Mouse (Mus musculus): ENCODE results near the gene Gk5. TPM values are rescaled to one million over a fixed set of nuclear protein-coding genes. Genes with fewer than 3 reads are reported as not detected.
"Not testable (repeated sequence)": the region's sequence is repeated elsewhere in the genome, so short reads cannot be mapped to it uniquely, and the experiment has no call there.

The Gk5 gene
- 6.2 and 6.8 TPM in 2 replicates for polyA plus RNA-seq (2015; fragmentation: Nextera tagmentation; extraction: Ambion mirVana)

DNA sequence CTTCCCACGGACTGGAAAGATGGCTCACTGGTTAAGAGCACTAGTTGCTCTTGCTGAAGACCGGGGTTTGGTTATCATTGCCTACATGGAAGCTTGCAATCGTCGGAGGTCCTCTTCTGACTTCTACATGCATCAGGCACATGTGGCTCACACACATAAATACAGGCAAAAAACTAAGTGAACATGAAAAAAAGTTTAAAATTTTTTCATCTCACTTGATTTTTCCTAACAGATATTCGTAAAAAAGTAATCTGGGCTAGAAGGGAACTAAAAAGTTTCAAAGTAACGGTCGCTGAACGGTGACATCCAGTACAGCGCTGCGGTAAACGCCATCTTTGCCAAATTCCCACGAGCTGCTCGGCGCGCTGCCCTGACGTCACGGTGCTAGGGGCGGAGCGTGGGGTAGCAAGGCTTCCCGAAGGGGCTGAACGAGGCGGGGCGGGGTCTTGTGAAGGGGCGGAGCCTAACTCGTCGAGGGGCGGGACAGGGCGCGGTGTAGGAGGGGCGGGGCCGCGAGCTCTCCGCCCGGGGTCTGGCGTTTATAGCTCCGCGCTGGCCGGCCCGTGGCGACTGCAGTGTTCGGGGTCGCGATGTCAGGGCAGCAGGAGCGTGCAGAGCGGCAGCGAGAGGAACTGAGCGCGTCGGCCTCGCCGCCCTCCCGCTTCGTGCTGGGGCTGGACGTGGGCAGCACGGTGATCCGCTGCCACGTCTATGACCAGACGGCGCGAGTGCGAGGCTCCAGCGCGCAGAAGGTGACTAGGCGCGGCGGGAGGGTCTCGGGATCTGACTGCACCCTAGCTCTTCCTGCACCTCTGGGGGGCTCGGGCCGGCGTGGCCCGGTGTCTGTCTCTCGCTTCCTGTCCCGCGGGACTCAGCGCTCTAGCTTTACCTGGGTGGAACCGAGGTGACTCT lies at the start of gene Gk5:
Gene Gk5, plus strand, starts transcription at position 502 of the 912 bp plus-strand sequence.
- Histone ChIP-seq H3K9ac (peak within 1 kb of the TSS; percentile 79), H3K36me3 (no peaks in the 10 kb centered on the region), H3K27ac (peak within 1 kb of the TSS; percentile 55; the same call in 1 of the 2 replicates), H3K9me3 (no peaks in the 10 kb centered on the region), H3K4me1 (peaks cover 12% of the 10 kb centered on the region; the same call in 1 of the 2 replicates), H3K27me3 (no peaks in the 10 kb centered on the region), H3K4me3 (peak within 1 kb of the TSS; percentile 74), H3K4me2 (peak within 1 kb of the TSS; percentile 76)
- ATAC-seq (ENCODE audit: insufficient number of reproducible peaks, insufficient read depth, low FRiP score, low TSS enrichment, low read depth) = peak; percentile 94
- WGBS = 1% methylated on average over 76 of the region's 76 CpGs

DNA sequence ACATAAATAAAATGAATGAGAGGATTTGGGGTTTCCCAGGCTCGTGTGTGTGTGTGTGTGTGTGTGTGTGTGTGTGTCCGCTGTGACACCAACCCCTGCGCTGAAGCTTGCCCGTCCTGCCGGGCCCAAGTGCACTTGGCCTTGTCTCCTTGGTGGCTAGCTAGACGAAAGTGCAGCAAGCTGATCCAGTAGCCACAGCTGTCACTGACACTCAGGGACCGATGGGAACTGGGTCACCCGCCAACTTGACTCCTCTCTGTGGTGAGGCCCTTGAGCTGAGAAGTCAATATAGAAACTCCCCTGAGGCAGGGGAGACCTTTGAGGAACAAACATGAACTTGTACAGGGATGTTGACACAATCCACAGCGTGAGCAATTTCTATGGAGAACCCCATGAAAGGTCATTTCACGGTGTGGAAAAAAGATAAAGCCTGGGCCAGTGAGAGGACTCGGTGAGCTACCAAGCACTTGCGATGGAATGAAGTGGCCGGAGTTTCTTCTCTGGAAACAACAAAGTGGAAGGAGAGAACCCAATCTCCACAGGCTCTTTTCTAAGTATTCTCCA lies 40.3 kb upstream of the Gk5 start:
- Histone ChIP-seq H3K4me2 (no peak overlapping the region), H3K27ac (no peak overlapping the region), H3K27me3 (no peaks in the 10 kb centered on the region), H3K9ac (no peak overlapping the region), H3K4me3 (no peak overlapping the region), H3K36me3 (no peaks in the 10 kb centered on the region), H3K4me1 (no peaks in the 10 kb centered on the region), H3K9me3 (no peaks in the 10 kb centered on the region)
- no peak for ATAC-seq (ENCODE audit: insufficient number of reproducible peaks, insufficient read depth, low FRiP score, low TSS enrichment, low read depth)
- 91% methylated on average over 13 of the region's 13 CpGs for WGBS

DNA sequence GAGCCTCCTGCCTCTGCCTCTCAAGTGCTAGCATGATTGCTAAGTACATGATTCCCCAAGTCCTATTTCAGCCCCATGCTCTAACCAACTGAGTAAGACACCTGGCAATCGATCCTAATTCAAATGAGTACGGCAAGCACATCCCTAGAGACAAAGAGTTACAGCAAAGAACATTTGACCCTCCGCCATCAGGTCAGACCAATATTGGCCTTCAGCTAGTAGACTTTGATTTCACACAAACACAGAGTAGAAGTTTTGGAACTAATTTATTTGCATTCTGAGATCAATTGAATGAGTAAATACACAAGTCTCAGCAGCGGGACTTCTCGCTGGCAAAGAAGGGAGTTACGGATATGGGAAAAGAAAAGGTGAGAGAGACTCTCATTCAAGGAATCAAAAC lies 33.9 kb upstream of the Gk5 start:
- Histone ChIP-seq H3K9ac (no peak overlapping the region), H3K4me2 (no peak overlapping the region), H3K27me3 (no peaks in the 10 kb centered on the region), H3K36me3 (no peaks in the 10 kb centered on the region), H3K9me3 (no peaks in the 10 kb centered on the region), H3K4me3 (no peak overlapping the region), H3K4me1 (no peaks in the 10 kb centered on the region), H3K27ac (no peak overlapping the region)
- no peak for ATAC-seq (ENCODE audit: insufficient number of reproducible peaks, insufficient read depth, low FRiP score, low TSS enrichment, low read depth)
- 85% methylated on average over 6 of the region's 6 CpGs for WGBS

DNA sequence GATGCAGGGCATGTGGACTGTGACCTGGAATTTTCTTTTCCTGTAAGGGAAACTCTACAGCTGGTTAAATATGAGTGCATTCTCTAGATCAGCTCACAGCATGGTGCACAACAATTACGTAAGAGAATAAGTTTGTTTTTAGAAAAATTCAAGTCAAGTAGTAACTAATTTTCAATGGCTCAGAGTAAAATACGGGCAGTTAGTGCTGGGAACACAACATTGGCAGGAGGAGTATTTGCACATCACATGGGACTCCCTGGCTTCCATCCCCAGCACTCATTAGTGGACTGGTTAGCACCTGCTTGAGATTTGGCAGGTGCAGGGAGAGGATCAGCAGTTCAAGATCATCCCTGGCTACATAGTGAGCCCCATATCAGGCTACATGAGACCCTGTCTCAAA lies 31.5 kb upstream of the Gk5 start:
- Histone ChIP-seq H3K4me3 (no peak overlapping the region), H3K27me3 (no peaks in the 10 kb centered on the region), H3K4me1 (no peaks in the 10 kb centered on the region), H3K36me3 (no peaks in the 10 kb centered on the region), H3K27ac (no peak overlapping the region), H3K9me3 (no peaks in the 10 kb centered on the region), H3K9ac (no peak overlapping the region), H3K4me2 (no peak overlapping the region)
- ATAC-seq (ENCODE audit: insufficient number of reproducible peaks, insufficient read depth, low FRiP score, low TSS enrichment, low read depth) = no peak
- 87% methylated on average over 2 of the region's 2 CpGs for WGBS

DNA sequence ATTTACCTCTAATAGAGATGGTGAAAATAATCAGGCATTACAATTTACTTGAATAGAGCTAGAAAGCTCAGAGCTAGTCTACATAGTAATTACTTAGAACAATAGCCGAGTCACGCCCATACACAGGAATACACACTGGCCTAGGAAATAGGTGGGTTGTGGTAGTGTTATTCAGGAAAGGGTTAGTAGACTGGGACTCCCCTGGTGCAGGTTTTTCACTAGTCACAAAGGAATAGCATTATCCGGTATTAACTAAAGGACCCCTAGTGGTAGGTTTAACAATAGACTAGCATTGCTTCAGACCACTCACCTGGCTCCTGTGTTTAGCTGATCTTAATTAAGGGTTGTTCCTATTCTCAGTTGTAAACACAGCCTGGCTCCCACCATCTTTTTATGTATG lies 30.7 kb upstream of the Gk5 start:
- H3K27me3 ChIP-seq; H3K4me3 ChIP-seq; H3K27ac ChIP-seq; H3K4me1 ChIP-seq; H3K4me2 ChIP-seq; H3K36me3 ChIP-seq; ATAC-seq (ENCODE audit: insufficient number of reproducible peaks, insufficient read depth, low FRiP score, low TSS enrichment, low read depth); H3K9me3 ChIP-seq; H3K9ac ChIP-seq: not testable (repeated sequence)
- 81% methylated on average over 3 of the region's 3 CpGs for WGBS

DNA sequence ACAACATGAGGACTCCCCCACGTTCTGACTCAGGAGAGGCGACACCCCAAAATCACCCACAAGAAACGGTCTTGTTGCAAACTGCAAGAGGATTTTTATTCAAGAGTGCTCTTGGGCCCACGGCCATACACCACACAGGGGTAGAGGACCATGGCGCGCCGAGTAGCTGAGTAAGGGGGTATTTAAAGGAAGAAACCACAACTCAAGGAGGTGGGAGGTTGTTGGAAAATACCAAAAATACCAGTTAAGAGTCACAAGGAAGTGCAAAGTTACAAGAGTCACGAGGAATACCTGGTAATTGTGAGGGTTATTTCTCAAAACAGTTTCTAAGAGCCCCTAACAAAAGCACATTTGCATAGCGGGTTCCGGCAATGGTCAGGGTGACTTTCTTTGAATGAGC lies 26.5 kb upstream of the Gk5 start:
- H3K27ac ChIP-seq; ATAC-seq (ENCODE audit: insufficient number of reproducible peaks, insufficient read depth, low FRiP score, low TSS enrichment, low read depth); H3K27me3 ChIP-seq; H3K4me1 ChIP-seq; H3K36me3 ChIP-seq; H3K9me3 ChIP-seq; H3K4me2 ChIP-seq; H3K9ac ChIP-seq; H3K4me3 ChIP-seq: not testable (repeated sequence)
- 90% methylated on average over 10 of the region's 10 CpGs for WGBS

DNA sequence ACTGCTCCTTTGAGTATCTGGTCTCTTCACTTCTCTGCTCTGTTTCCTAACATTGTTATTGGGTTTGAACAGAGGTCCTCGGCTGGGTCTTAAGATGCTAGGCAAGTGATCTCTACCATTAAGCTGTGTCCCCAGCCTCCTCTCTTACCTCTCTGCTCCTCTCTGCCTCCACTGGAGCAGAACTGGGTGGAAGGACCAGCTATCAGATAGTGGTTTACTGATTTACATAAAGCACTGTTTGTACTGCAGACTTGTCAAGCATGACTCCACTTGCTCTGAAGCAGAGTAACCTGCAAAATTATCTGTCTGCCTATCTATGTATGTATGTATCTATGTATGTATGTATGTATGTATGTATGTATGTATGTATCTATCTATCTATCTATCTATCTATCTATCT lies 25.9 kb upstream of the Gk5 start:
- Histone ChIP-seq H3K4me1 (no peaks in the 10 kb centered on the region), H3K4me2 (no peak overlapping the region), H3K9me3 (peaks cover 9% of the 10 kb centered on the region), H3K27me3 (no peaks in the 10 kb centered on the region), H3K4me3 (no peak overlapping the region), H3K27ac (no peak overlapping the region), H3K36me3 (no peaks in the 10 kb centered on the region), H3K9ac (no peak overlapping the region)
- no peak for ATAC-seq (ENCODE audit: insufficient number of reproducible peaks, insufficient read depth, low FRiP score, low TSS enrichment, low read depth)
- 89% methylated on average over 1 of the region's 1 CpGs for WGBS

DNA sequence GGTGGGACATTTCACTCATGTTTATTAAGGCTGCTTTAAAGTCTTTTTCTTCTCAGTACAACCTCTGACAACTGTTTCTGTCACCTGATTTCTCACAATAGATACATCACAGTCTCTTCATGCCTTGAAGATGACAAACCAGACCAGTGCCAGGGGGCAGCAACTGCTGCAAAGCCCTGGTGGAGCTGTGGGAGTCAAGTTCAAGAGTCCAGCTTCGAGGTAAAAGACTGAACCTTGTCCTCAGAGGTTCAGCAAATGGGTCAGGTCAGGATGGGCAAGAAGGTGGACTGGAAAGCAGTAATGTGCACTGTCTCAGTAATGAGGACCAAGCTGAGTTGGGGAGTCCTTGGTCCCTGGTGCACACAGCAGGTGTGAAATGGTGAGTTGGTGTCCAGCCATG lies 24.8 kb upstream of the Gk5 start:
- no peak for ATAC-seq (ENCODE audit: insufficient number of reproducible peaks, insufficient read depth, low FRiP score, low TSS enrichment, low read depth)
- 43% methylated on average over 1 of the region's 1 CpGs for WGBS
- no peaks in the 10 kb centered on the region for H3K36me3 ChIP-seq

DNA sequence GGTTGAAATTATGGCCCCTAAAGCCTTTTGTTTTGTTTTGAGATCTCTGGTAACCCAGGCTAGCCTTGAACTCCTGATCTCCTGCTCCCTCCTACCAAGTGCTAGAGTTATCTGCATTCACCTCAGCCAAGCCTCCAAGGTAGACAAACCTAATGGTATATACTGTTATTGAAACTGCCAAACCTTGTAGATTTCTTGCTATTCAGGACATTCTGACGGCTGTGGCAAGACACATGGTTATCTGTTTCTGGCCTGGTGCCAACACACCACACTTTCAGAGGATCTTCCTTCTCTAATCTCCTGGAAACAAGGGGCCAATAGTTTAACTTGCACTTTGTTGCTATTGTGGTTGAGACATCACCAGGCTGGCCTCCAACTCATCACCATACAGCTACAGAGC lies 24.0 kb upstream of the Gk5 start:
- Histone ChIP-seq H3K4me1 (no peaks in the 10 kb centered on the region), H3K4me2 (no peak overlapping the region), H3K36me3 (no peaks in the 10 kb centered on the region), H3K27ac (no peak overlapping the region), H3K4me3 (no peak overlapping the region), H3K9ac (no peak overlapping the region), H3K27me3 (no peaks in the 10 kb centered on the region), H3K9me3 (peaks cover 26% of the 10 kb centered on the region)
- ATAC-seq (ENCODE audit: insufficient number of reproducible peaks, insufficient read depth, low FRiP score, low TSS enrichment, low read depth) = no peak
- WGBS = 79% methylated on average over 1 of the region's 1 CpGs

More for the DNA sequence above, 24.8 kb upstream of the Gk5 start:
- Histone ChIP-seq H3K4me2 (no peak overlapping the region), H3K27me3 (no peaks in the 10 kb centered on the region), H3K27ac (no peak overlapping the region), H3K4me3 (no peak overlapping the region), H3K4me1 (no peaks in the 10 kb centered on the region), H3K9me3 (peaks cover 17% of the 10 kb centered on the region), H3K9ac (no peak overlapping the region)

DNA sequence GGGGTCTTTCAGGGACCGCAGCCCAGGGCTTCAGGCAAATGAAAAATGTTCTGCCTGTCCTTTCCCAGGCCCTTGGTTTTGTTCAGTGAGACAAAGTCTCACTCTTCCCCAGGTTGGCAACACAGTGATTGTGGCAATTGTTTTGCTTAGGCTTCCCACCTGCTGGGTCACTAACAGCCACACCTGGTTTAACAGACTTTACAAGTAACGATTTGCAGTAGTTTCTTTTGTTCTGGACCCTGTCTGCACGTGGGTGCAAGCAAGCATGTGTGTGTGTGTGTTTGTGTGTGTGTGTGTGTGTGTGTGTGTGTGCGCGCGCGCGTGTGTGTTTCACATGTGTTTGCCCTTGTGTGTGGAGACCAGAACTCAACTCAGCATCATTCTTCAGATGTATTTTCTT lies 16.3 kb upstream of the Gk5 start:
- Histone ChIP-seq H3K9ac (no peak overlapping the region), H3K4me3 (no peak overlapping the region), H3K9me3 (peaks cover 24% of the 10 kb centered on the region), H3K4me1 (no peaks in the 10 kb centered on the region), H3K36me3 (no peaks in the 10 kb centered on the region), H3K27ac (no peak overlapping the region), H3K27me3 (no peaks in the 10 kb centered on the region), H3K4me2 (no peak overlapping the region)
- WGBS = 87% methylated on average over 8 of the region's 8 CpGs
- no peak for ATAC-seq (ENCODE audit: insufficient number of reproducible peaks, insufficient read depth, low FRiP score, low TSS enrichment, low read depth)

DNA sequence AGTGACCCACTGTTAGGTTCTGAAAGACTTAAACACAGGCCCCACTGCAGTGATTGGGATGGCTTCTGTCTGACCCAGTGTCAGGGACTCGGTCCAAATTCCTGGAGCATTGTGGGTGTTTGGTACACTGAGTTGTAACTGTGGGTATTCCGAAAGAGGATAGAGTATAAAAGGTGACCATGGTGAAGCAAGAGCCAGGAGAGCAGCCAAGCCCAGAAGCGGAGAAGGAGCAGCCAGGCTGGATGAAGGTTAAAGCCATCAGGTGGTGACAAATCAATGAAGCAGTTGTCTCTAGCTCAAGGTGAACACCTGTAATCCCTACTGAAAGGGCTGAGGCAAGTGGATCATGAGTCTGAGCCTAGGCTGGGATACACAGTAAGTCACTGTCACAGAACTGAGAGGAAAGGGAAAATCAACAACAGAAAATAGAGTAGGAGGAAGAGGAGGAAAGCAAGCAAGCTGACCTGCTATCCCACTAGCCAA lies 6.2 kb upstream of the Gk5 start:
- Histone ChIP-seq H3K9ac (no peak overlapping the region), H3K36me3 (no peaks in the 10 kb centered on the region), H3K4me2 (no peak overlapping the region), H3K27ac (no peak overlapping the region), H3K4me1 (no peaks in the 10 kb centered on the region), H3K4me3 (no peak overlapping the region), H3K9me3 (no peaks in the 10 kb centered on the region), H3K27me3 (no peaks in the 10 kb centered on the region)
- ATAC-seq (ENCODE audit: insufficient number of reproducible peaks, insufficient read depth, low FRiP score, low TSS enrichment, low read depth) = no peak
- 87% methylated on average over 3 of the region's 3 CpGs for WGBS

DNA sequence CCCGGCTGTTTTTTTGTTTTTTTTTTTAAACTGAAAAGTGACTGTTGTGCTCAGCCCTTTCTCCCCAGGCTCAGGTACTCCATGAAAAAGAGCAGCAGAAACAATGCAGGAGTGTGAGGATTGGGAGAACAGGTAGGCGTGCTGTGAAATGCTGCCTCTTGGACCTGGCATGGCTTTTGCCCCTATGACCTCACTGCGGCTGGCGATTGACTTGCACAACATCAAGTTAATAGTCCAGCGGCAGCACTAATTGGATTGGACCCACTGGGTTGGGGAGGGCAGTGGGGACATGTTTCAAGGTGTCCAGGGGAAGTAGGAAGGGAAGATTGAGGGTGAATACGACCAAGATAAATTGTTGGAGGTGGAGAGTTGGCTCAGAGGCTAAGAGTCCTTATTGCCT lies 2.4 kb upstream of the Gk5 start:
- peaks cover 8% of the 10 kb centered on the region; the same call in 1 of the 2 replicates for H3K4me1 ChIP-seq
- WGBS = 84% methylated on average over 6 of the region's 6 CpGs
- H3K4me3 ChIP-seq = no peak overlapping the region

More for the DNA sequence above, 2.4 kb upstream of the Gk5 start:
- ATAC-seq (ENCODE audit: insufficient number of reproducible peaks, insufficient read depth, low FRiP score, low TSS enrichment, low read depth) = no peak
- H3K27me3 ChIP-seq = no peaks in the 10 kb centered on the region
- no peak overlapping the region for H3K9ac ChIP-seq
- no peak overlapping the region for H3K27ac ChIP-seq
- no peak overlapping the region for H3K4me2 ChIP-seq
- no peaks in the 10 kb centered on the region for H3K9me3 ChIP-seq
- no peaks in the 10 kb centered on the region for H3K36me3 ChIP-seq

Measured in embryonic facial prominence, embryonic 13.5 days (tissue).